Mouse (Mus musculus) hindbrain, embryonic 15.5 days (tissue): ENCODE data around the gene Irx2. TPM values are rescaled to one million over a fixed set of nuclear protein-coding genes. Genes with fewer than 3 reads are reported as not detected.
A peak's percentile ranks its signal among the peaks of the same experiment; 100 is the strongest.

Source experiments
- ATAC-seq: fragments of 200-750 bp; cut with Nextera tagmentation; 2 replicates; pipeline ENCODE4 v1.8.0; 2017; ENCODE audit warnings: low read depth, moderate number of reproducible peaks, moderate TSS enrichment; ENCODE audit not compliant: low FRiP score
- H3K27ac ChIP-seq: fragments of 300-500 bp; sonication (generic); replicated peaks from 2 replicates; pipeline ENCODE4 v1.5.1; 2015; ENCODE audit warnings: mild to moderate bottlenecking, inconsistent platforms
- H3K27me3 ChIP-seq: fragments of 300-500 bp; sonication (generic); 2 replicates; pipeline ENCODE4 v1.6.1; 2015; ENCODE audit warnings: control low read depth, inconsistent platforms
- H3K36me3 ChIP-seq: fragments of 300-500 bp; sonication (generic); 2 replicates; pipeline ENCODE4 v1.6.1; 2015; ENCODE audit warnings: control low read depth, inconsistent platforms
- H3K4me1 ChIP-seq: fragments of 300-500 bp; sonication (generic); replicated peaks from 2 replicates; pipeline ENCODE4 v1.6.1; 2015; ENCODE audit warnings: control low read depth, inconsistent platforms
- H3K4me2 ChIP-seq: fragments of 300-500 bp; sonication (generic); 2 replicates; pipeline ENCODE4 v1.6.1; 2015; ENCODE audit warnings: moderate library complexity, mild to moderate bottlenecking, inconsistent platforms
- H3K4me3 ChIP-seq: fragments of 300-500 bp; sonication (generic); 2 replicates; pipeline ENCODE4 v1.5.1; 2015; ENCODE audit warnings: mild to moderate bottlenecking, inconsistent platforms
- H3K9ac ChIP-seq: fragments of 300-500 bp; sonication (generic); 2 replicates; pipeline ENCODE4 v1.6.1; 2015; ENCODE audit warnings: inconsistent platforms
- H3K9me3 ChIP-seq: fragments of 300-500 bp; sonication (generic); 2 replicates; pipeline ENCODE4 v1.6.1; 2016; ENCODE audit warnings: control low read depth, inconsistent platforms
- WGBS: fragments of 180-500 bp; shearing (Covaris S2); methylation state at CpG from one replicate; pipeline ENCODE4 v1.1.7; 2015; 5-methylcytosine and 5-hydroxymethylcytosine counted together
- polyA plus RNA-seq: library from polyadenylated mRNA; unstranded; fragments of >200 nt; fragmentation: Nextera tagmentation; extraction: Ambion mirVana; gene quantifications from 2 replicates; pipeline ENCODE4 v1.2.1, GENCODE M21; 2015

Gene Irx2
- polyA plus RNA-seq, 1 experiment from 2014 or later = 34.6 TPM

DNA sequence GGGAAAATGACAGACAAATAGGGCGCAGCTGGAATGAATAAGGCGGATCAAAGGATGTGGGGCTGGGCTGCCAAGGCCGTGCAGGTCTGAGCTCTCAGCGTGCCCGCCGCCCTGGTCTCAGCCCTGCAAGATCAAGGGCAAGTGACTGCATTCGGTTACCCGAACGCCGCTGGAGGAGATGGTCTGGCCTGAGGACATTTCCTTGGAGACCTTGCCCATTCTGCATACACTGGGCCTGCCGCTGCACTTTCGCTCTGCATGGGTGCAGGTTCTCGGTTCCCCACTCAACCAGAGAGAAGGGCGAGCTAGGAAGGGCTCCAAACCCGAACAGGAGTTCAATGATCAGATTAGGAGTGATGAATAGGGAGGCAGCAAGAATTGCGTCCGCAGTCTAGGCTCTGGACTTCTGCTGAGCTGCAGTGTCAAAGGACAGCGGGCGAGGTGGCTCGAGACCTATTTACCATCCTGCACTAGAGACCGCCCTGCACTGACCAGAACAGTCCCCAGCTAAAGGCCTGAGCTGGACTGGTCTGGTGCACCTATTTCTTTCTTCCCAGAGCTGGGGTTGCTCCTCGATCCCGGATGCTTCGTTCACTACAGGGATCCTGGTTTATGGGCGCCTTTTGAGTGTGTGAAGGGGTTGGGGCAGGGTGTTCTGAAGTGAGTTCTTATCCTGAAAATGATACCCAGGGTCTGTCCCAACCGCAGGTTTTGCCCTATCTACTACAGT is 9.9 kb downstream of the Irx2 start:
- no peak for ATAC-seq
- Histone ChIP-seq H3K4me3 (no peak overlapping the region; the same call in 1 of the 2 replicates), H3K9me3 (no peaks in the 10 kb centered on the region), H3K27me3 (peaks cover 63% of the 10 kb centered on the region), H3K36me3 (no peaks in the 10 kb centered on the region), H3K4me2 (peak overlapping the region; percentile 74), H3K4me1 (peaks cover 28% of the 10 kb centered on the region), H3K27ac (no peak overlapping the region), H3K9ac (no peak overlapping the region)
- WGBS = 16% methylated on average over 26 of the region's 26 CpGs

DNA sequence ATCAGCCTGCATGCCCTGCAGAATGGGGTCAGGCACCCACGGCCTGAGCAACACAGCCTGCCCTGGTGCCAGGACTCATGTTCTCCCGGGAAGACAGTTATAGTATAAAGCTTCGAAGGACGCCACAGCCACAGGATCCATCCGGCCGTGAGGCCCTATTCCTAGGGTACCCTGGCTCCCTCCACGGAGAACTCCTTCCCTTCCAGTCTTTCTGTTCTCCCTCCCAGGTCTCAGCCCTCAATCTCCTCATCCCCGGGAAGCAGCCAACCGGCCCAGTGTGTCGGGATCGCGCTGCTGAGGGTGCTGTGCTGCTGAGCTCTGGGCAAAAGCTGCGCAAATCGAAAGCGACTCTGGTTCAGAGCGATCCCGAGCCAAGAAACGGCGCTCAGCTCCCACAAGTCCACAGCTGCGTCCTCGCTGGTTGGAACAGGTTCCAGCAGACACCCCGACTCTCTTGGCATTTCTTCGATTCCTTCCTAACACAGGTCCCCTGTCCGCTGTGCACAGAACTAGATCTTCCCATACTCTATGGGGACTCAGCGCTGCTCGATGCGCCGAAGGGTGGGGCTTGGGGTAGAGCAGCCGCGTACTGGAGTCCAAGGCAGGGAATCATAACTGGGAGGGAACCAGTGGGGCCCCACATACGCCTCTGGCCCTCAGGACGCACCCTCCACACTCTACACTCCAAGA is 11.0 kb downstream of the Irx2 start:
- H3K27me3 ChIP-seq = peaks cover 63% of the 10 kb centered on the region
- ATAC-seq = peak; percentile 63
- 2% methylated on average over 32 of the region's 32 CpGs for WGBS

DNA sequence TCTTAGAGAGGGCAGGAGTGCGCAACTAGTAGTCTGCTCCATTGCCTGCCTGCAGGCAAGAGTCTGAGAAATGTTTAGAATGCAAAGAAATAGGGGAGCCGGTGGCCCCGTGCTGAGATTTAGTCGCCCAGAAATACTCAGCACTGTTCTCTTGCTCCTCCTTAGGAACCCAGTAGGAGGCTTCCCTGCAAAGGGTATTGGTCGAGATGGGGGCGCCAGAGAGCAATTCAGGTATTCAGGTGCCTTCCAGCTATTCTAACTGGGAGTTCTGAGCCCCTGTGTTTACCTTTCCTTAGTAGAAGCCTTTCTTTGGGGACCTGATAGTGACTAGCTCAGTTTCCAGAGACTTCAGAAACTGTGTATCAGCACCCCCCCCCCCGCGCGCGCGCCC is 11.5 kb downstream of the Irx2 start:
- Histone ChIP-seq H3K36me3 (no peaks in the 10 kb centered on the region), H3K4me3 (peak overlapping the region; percentile 40), H3K9me3 (no peaks in the 10 kb centered on the region), H3K4me2 (peak overlapping the region; percentile 74), H3K27ac (no peak overlapping the region; the same call in 1 of the 2 replicates), H3K9ac (peak overlapping the region; percentile 28; the same call in 1 of the 2 replicates), H3K4me1 (peaks cover 28% of the 10 kb centered on the region), H3K27me3 (peaks cover 57% of the 10 kb centered on the region)
- 16% methylated on average over 11 of the region's 11 CpGs for WGBS
- ATAC-seq = 0 out of 2 replicates have a peak, but pooled peaks have one; percentile 4

More for the DNA sequence above, 11.0 kb downstream of the Irx2 start:
- Histone ChIP-seq H3K4me3 (peak overlapping the region; percentile 40), H3K36me3 (no peaks in the 10 kb centered on the region), H3K4me2 (peak overlapping the region; percentile 74), H3K4me1 (peaks cover 28% of the 10 kb centered on the region), H3K27ac (no peak overlapping the region; the same call in 1 of the 2 replicates), H3K9me3 (no peaks in the 10 kb centered on the region), H3K9ac (peak overlapping the region; percentile 28; the same call in 1 of the 2 replicates)

DNA sequence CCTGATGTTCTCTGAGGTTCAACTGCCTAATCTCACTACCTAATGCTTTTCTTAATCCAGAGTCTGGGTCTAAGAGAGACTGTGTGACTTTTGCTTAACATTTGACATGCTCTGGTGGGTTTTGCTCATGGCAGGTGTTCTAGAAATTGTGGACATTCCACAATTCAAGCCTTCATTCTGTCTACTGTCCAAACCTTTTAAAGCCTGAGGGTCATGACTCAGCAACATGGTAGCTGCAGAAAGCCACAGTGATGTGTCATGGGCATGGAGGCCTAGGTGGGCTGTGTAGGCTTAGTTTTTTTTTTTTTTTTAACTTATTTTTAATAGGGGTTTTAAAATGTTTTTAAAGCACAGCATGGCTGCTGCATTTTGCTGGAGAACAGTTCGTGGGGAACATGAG is 27.8 kb downstream of the Irx2 start:
- Histone ChIP-seq H3K9ac (no peak overlapping the region), H3K4me3 (no peak overlapping the region), H3K4me1 (no peaks in the 10 kb centered on the region), H3K4me2 (no peak overlapping the region), H3K27ac (no peak overlapping the region), H3K9me3 (no peaks in the 10 kb centered on the region), H3K36me3 (no peaks in the 10 kb centered on the region), H3K27me3 (no peaks in the 10 kb centered on the region)
- 46% methylated on average over 1 of the region's 1 CpGs for WGBS
- no peak for ATAC-seq

DNA sequence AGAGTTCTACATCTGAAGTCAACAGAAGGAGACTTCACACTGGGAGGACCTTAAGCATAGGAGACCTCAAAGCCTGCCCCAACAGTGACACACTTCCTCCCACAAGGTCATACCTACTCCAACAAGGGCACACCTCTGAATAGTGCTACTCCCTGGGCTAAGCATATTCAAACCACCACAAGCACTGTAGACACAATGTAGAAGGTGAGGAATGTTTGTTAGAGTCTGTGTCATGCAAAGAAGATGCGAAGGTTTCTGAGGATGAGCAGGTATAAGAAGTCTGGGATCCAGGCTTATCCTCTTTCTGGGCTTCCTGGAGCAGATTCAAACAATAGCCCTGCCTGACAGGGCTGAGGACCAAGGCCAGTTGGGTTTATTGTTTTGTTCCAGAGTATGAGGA is 47.2 kb downstream of the Irx2 start:
- no peaks in the 10 kb centered on the region for H3K9me3 ChIP-seq
- no peak for ATAC-seq
- H3K27ac ChIP-seq = no peak overlapping the region
- H3K4me1 ChIP-seq = no peaks in the 10 kb centered on the region
- no peak overlapping the region for H3K4me2 ChIP-seq
- H3K27me3 ChIP-seq = no peaks in the 10 kb centered on the region
- 100% methylated on average over 1 of the region's 1 CpGs for WGBS
- H3K4me3 ChIP-seq = no peak overlapping the region
- H3K36me3 ChIP-seq = no peaks in the 10 kb centered on the region
- no peak overlapping the region for H3K9ac ChIP-seq
